Mouse (Mus musculus): Measurements from ENCODE around the gene Vsig2.

DNA sequence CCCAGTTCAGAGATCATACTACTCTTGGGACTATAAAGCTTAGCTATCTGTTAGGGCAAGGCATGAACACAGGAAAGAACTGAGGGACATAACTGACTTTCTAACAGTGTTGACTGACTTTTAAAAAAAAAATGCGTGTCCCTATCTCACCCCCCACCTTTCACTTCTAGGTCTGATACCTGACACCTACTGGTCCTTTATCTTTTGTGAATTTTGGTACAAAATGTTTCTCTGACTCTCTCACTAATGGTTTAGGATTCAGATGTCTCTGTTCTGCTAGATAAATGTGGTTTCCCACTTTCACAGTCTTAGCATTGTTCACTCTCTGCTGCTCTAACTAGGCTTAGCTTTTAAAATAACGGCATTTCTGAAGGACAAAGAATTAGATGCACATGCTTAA is 53.0 kb downstream of the Vsig2 start:
- no peak for TF ChIP-seq CTCF (IDR thresholded peaks at IDR 0.05; ENCODE audit: borderline replicate concordance, insufficient read depth, low read length)
- no peak for TF ChIP-seq POLR2A (IDR thresholded peaks at IDR 0.05; ENCODE audit: low read depth, low read length)

Data from embryonic fibroblast, embryonic 13.5 days (primary cell).